Mouse (Mus musculus) fat pad, adult 2 months (tissue): ENCODE data around the gene B830017H08Rik.

ENCODE experiments used
- DNase-seq: peaks from one replicate; pipeline ENCODE4 v3.0.0-alpha.2; 2011; ENCODE audit warnings: low read depth, low spot score; ENCODE audit errors: extremely low read depth

The B830017H08Rik gene

GRCm38 (mm10) chr16:17832821-17833220, at the start of gene B830017H08Rik:
Gene B830017H08Rik (plus strand): TSS chr16:17833121.
- DNase-seq, result no peak

- DNase-seq, result no peak
Measured at GRCm38 (mm10) chr16:17785337-17785736, 47.6 kb upstream of the B830017H08Rik start.

DNA sequence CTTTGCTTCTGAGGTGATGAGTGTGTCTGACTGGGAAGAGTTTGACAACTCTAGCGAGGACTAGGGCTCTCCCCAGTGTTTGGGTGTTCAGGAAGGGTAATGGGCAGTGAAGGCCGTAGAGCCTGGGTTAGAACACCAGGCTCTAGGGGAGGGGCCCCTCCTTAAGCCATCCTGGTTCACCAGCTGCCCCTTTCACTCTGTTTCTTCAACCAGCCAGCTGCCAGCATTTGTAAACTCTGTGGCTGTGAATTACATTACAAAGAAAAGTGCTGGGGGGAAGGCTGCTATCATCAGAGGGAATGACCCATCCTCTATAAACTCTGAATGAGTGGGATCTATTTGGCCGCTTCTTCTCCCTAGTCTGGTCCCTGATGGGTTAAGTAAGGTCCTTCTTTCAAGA, 40.2 kb upstream of the B830017H08Rik start:
- DNase-seq, result no peak

DNA sequence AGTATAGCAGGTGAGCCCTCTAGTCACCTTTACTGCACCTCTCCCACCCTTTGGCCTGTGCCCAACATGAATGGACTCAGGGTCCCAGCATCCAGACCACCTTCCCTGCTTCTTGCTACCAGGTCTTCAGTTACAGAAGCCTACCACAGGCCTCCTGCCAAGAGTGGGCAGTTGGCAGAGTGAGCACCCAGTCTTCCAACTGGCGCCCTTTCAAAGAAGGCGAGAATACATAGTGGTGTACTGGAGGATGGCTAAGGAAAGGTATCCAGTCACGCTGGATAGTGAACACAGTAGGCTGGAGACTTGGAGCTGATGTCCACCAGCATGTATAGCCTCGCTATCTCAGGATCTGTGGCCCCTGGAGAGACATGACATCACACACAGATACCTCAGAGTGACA, 38.9 kb upstream of the B830017H08Rik start:
- no peak for DNase-seq

- no peak for DNase-seq
Measured at GRCm38 (mm10) chr16:17795643-17796042, 37.3 kb upstream of the B830017H08Rik start.

DNA sequence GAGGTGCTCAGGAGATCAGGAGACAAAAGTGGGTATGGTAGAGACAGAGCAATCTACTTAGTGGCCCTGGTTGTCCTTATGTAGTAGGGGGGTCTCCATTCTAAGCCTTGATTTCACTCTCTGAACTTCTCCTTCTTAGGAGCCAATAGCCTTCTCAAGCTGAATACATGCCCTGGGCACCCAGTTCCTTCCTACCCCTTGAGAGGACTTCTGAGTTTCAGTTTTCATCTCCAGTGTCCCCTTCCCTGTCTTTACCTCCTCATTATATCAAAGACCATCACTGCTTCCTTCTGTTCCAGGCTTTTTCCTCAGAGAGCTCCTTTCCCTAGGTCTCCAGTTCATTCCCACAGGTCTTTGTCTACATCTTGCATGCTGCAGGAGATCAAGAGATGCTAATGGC, 36.4 kb upstream of the B830017H08Rik start:
- DNase-seq, result no peak

- DNase-seq, result no peak
Measured at GRCm38 (mm10) chr16:17796971-17797811, 35.7 kb upstream of the B830017H08Rik start, which contains the start of gene Scarf2. Gene Scarf2 (plus strand): TSS chr16:17797282.

DNA sequence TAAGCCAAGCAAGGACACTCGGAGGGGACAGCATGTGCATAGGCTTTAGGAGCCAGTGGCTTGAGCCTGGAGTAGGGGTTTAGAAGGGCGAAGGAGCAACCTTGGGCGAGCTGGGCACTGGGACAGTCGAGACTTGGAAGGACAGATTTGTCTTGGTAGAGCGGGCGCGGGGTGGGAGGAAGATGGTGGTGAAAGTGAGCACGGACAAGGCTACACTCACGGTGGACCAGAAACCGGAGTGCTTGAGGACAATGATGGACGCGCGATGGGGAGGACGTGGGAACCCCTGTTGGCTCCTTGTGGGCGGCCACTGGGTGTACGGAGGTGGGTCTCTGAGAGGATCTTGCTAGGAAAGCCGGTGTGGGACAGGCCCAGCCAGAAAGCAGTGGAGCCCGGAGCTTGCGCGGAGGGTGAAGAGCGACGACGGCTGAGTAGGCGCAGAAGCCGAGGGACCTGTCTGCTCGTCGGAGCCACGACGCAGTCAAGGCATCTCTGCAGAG, 35.1 kb upstream of the B830017H08Rik start:
- no peak for DNase-seq

DNA sequence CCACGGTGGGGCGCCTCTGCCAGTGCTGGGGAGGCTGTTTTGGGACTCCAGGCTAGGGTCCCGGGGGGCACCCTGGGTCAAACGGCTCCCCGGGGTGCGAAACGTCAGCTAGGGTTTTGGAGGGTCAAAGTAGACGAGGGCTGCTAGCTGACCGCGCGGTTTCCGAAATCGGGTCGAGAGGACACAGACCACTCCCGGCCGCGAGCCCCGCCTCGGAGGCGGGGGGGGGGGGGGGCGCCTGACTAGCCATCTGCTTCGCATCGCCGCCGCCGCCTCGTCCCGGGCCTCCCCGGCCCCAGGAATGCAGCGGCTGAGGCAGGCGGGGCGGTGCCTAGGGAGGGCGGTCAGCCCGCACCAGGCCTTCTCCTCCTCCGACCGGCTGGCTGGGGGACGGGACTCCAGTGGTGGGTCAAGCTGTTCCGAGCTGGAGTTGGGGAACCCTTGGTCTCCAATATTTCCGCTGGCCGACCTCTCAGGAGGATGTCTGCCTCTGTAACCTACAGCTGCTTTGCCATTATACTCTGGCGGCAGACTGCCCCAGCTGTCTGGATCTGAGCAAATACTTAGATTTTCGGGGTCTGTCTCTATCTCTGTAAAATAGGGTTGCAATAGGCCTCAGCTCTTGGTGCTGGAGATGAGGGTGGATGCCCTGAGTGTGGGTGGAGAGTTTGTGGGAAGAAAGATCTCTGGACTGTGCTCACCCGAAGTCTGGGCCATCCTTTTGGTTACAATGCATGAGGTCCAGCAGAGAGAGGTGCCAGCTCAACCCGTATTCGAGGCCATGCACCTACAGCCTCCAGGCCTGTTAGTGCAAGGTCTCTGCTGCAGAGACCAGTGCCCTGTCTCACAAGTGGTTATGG, 34.4 kb upstream of the B830017H08Rik start:
- no peak for DNase-seq

GRCm38 (mm10) chr16:17799584-17799983, 33.3 kb upstream of the B830017H08Rik start:
- DNase-seq, result no peak

DNA sequence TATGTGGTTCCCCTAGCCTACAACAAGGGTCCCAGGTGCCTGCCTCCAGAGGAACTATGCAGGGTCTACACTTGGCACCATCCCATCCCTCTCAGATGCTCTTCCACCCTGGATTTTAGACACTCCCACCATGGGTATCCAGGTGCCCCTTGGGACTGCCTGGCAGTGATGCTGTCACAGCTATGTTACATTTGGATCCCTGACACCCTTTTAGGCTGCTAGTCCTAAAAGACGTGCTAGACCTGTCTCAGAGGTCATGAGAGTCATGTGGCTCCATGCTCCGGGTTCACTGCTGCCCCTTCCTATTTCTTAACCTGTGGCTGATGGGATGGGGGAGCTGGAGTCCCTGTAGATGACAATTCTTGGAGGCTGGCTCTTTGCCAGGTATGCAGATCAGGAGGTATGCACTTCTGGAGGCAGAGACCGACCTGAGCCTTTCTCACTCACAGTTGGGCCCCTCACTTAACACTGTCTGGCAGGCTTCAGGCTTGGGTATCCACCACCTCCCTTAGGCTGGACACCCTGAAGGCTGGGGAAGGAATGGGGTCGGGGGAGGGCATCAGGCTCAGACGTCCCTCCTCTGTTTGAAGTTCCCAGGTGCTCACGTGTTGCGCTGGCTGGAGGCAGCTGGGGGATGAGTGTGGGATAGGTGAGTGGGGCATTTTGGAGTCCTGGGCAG, 31.0 kb upstream of the B830017H08Rik start:
- DNase-seq, result no peak

DNA sequence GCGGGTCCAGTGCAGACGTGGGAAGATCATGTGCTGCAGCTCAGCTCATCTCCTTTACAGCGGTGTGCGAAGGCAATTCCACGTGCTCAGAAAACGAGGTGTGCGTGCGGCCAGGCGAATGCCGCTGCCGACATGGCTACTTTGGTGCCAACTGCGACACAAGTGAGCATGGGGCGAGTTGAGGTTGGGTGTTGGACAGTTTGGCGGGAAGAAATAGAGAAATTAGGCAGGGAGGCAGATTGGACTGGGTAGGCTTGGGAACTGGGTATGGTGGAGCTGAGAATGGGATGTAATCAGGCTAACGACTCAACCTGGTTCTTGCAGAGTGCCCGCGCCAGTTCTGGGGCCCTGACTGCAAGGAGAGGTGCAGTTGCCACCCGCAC, 30.5 kb upstream of the B830017H08Rik start:
- DNase-seq, result no peak

DNA sequence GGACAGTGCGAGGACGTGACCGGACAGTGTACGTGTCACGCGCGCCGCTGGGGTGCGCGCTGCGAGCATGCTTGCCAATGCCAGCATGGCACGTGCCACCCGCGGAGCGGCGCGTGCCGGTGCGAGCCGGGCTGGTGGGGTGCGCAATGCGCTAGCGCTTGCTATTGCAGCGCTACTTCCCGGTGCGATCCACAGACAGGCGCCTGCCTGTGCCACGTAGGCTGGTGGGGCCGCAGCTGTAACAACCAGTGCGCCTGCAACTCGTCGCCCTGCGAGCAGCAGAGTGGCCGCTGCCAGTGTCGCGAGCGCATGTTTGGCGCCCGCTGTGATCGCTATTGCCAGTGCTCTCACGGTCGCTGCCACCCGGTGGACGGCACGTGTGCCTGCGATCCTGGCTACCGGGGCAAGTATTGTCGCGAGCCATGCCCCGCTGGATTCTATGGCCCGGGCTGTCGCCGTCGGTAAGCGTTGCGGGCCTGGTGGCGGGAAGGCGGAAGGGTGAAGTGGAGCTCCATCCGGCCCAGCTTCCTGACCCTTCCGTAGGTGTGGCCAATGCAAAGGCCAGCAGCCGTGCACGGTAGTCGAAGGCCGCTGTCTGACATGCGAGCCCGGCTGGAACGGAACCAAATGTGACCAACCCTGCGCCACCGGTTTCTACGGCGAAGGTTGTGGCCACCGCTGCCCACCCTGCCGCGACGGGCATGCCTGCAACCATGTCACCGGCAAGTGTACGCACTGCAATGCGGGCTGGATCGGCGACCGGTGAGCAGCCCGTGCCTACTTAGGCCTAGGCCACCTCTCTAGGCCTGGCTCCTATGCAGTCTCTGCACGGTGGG, 29.9 kb upstream of the B830017H08Rik start:
- no peak for DNase-seq

GRCm38 (mm10) chr16:17803675-17804448, 29.1 kb upstream of the B830017H08Rik start:
- no peak for DNase-seq

DNA sequence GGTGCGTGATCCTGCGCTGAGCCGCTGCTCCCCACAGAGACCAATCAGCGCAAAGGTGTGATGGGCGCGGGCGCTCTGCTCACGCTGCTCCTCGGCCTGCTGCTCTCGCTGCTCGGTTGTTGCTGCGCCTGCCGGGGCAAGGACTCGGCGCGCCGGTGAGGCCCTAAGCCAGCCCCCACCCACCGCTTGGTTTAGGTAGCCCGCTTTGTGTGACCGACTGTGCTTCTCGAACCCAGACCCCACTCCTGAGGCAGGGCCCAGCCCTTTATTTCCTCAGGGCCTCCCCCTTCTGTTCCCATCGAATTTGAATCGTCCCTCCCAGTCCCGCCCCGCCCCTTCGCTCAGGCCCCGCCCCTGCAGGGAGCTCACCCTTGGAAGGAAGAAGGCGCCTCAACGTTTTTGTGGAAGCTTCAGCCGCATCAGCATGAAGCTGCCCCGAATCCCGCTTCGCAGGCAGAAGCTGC, 28.4 kb upstream of the B830017H08Rik start:
- no peak for DNase-seq

DNA sequence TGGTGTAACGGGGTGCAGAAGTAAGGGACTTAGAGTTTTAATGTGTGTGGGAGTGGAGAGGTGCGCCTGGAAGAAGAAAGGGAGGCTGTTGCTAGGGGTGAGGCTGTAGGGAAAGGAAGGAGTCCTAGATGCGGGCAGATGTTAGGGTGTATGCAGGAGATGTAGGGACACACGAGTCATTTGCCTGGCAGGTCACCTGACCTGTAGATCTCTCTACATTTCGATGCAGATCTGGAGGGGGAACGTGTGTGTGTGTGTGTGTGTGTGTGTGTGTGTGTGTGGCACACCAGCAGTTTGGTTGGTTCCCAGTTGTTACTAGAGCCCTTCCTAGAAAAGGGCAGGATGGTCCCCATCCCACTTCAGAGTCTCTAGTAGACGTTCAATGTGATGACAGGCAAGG, 27.9 kb upstream of the B830017H08Rik start:
- no peak for DNase-seq

- DNase-seq, result no peak
Measured at GRCm38 (mm10) chr16:17806581-17807191, 26.2 kb upstream of the B830017H08Rik start.

DNA sequence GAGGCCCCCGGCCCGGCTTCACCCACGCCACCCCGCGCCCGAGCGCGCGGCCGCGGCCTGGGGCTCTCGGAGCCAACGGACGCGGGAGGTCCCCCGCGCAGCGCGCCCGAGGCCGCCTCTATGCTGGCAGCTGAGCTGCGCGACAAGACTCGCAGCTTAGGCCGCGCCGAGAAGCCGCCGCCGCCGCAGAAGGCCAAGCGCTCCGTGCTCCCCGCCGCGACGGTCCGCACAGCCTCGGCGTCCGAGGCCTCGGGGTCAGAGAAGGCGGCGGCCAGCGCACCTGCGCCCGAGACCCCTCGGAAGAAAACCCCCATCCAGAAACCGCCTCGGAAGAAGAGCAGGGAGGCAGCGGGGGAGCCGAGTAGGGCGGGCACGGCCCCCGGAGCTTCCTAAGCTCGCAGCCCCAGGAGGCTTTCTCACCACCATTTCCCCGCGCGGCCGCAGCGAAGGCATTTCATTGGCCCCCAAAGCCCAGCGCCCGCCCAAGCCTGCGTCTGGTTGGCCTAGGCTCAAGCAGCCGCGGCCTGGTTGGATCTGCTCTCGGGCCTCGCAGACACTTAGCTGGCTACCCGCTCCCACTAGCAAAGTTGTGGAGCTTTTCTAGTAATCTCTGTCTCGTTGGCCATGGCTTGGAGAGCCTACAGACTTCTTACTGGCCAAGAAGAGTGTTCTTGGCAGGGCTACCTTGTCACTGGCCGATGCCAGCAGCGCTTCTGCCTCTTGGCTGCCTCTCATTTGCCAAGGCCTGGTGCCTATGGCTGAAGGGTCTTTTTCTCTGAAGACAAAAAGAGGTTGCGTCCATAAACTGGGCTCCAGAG, 25.5 kb upstream of the B830017H08Rik start:
- DNase-seq, result no peak
